Mouse (Mus musculus) hindbrain, embryonic 11.5 days (tissue): ENCODE results near the gene Gpc1. TPM values are rescaled to one million over a fixed set of nuclear protein-coding genes. Genes with fewer than 3 reads are reported as not detected.

ENCODE experiments used
- ATAC-seq: fragments of 200-750 bp; cut with Nextera tagmentation; 2 replicates; pipeline ENCODE4 v1.8.0; 2017; ENCODE audit warnings: mild to moderate bottlenecking, moderate TSS enrichment, moderate library complexity; ENCODE audit not compliant: low FRiP score
- DNase-seq: peaks from one replicate; pipeline ENCODE4 v3.0.0-alpha.2; 2015; ENCODE audit warnings: low spot score
- H3K27ac ChIP-seq: fragments of 300-500 bp; sonication (generic); 2 replicates; pipeline ENCODE4 v1.5.1; 2014; ENCODE audit warnings: mild to moderate bottlenecking, low read depth, low read length
- H3K27me3 ChIP-seq: fragments of 300-500 bp; sonication (generic); 2 replicates; pipeline ENCODE4 v1.6.1; 2014; ENCODE audit warnings: mild to moderate bottlenecking, low read length, moderate library complexity, mixed read lengths; ENCODE audit not compliant: control insufficient read depth, insufficient read depth
- H3K36me3 ChIP-seq: fragments of 300-500 bp; sonication (generic); 2 replicates; pipeline ENCODE4 v1.6.1; 2014; ENCODE audit warnings: mild to moderate bottlenecking, low read length, moderate library complexity, mixed read lengths; ENCODE audit not compliant: control insufficient read depth, insufficient read depth
- H3K4me1 ChIP-seq: fragments of 300-500 bp; sonication (generic); replicated peaks from 2 replicates; pipeline ENCODE4 v1.6.1; 2014; ENCODE audit warnings: low read length, mixed read lengths; ENCODE audit not compliant: control insufficient read depth, insufficient read depth
- H3K4me2 ChIP-seq: fragments of 300-500 bp; sonication (generic); replicated peaks from 2 replicates; pipeline ENCODE4 v1.6.1; 2014; ENCODE audit warnings: mild to moderate bottlenecking, low read depth, low read length
- H3K4me3 ChIP-seq: fragments of 300-500 bp; sonication (generic); 2 replicates; pipeline ENCODE4 v1.5.1; 2014; ENCODE audit warnings: low read depth, low read length
- H3K9ac ChIP-seq: fragments of 300-500 bp; sonication (generic); 2 replicates; pipeline ENCODE4 v1.6.1; 2014; ENCODE audit warnings: low read depth, low read length
- H3K9me3 ChIP-seq: fragments of 300-500 bp; sonication (generic); 2 replicates; pipeline ENCODE4 v1.6.1; 2016; ENCODE audit warnings: low read length; ENCODE audit not compliant: control insufficient read depth
- WGBS: fragments of 180-500 bp; shearing (Covaris S2); extraction: QIAGEN DNeasy Blood & Tissue Kit; methylation state at CpG from one replicate; pipeline ENCODE4 v1.1.7; 2014; 5-methylcytosine and 5-hydroxymethylcytosine counted together
- polyA plus RNA-seq: library from polyadenylated mRNA; unstranded; fragments of >200 nt; fragmentation: Nextera tagmentation; extraction: Ambion mirVana; gene quantifications from 2 replicates; pipeline ENCODE4 v1.2.1, GENCODE M21; 2014

Gpc1 gene
- polyA plus RNA-seq, result 31.1 and 35.9 TPM in 2 replicates

GRCm38 (mm10) chr1:92831188-92832001 lies at the start of gene Gpc1:
Gene Gpc1, plus strand, starts transcription at chr1:92831645.
- Histone ChIP-seq H3K4me1 (peaks cover 7% of the 10 kb centered on the region), H3K27ac (peak within 1 kb of the TSS; percentile 93), H3K9me3 (no peaks in the 10 kb centered on the region), H3K27me3 (no peaks in the 10 kb centered on the region), H3K9ac (peak within 1 kb of the TSS; percentile 97), H3K4me2 (peak within 1 kb of the TSS; percentile 83), H3K4me3 (peak within 1 kb of the TSS; percentile 95), H3K36me3 (0 out of 2 replicates have a peak, but pooled peaks cover 3% of the 10 kb centered on the region)
- peak; percentile 83 for ATAC-seq
- peak; percentile 89 for DNase-seq
- WGBS, result 1% methylated on average over 46 of the region's 99 CpGs

- Histone ChIP-seq H3K9ac (no peak overlapping the region), H3K27me3 (no peaks in the 10 kb centered on the region), H3K36me3 (no peaks in the 10 kb centered on the region), H3K4me2 (no peak overlapping the region), H3K27ac (no peak overlapping the region), H3K4me3 (no peak overlapping the region), H3K4me1 (0 out of 2 replicates have a peak, but pooled peaks cover 3% of the 10 kb centered on the region), H3K9me3 (no peaks in the 10 kb centered on the region)
- ATAC-seq, result no peak
- whole genome bisulfite sequencing, result 77% methylated on average over 4 of the region's 4 CpGs
- DNase-seq, result no peak
Observed at GRCm38 (mm10) chr1:92781862-92782261, 49.6 kb upstream of the Gpc1 start.

GRCm38 (mm10) chr1:92782587-92782986 lies 48.9 kb upstream of the Gpc1 start:
- peak; percentile 27 for DNase-seq

GRCm38 (mm10) chr1:92787221-92787620 lies 44.2 kb upstream of the Gpc1 start:
- ATAC-seq (no peak), DNase-seq (no peak)
- Histone ChIP-seq H3K4me1 (0 out of 2 replicates have a peak, but pooled peaks cover 9% of the 10 kb centered on the region), H3K27me3 (no peaks in the 10 kb centered on the region), H3K4me3 (no peak overlapping the region), H3K9ac (no peak overlapping the region), H3K27ac (no peak overlapping the region), H3K36me3 (no peaks in the 10 kb centered on the region), H3K9me3 (no peaks in the 10 kb centered on the region), H3K4me2 (no peak overlapping the region)
- WGBS, result 70% methylated on average over 8 of the region's 8 CpGs

More at GRCm38 (mm10) chr1:92782587-92782986, 48.9 kb upstream of the Gpc1 start:
- H3K4me1 ChIP-seq, result 0 out of 2 replicates have a peak, but pooled peaks cover 3% of the 10 kb centered on the region
- H3K4me3 ChIP-seq, result no peak overlapping the region
- no peak overlapping the region for H3K27ac ChIP-seq
- no peak overlapping the region for H3K9ac ChIP-seq
- H3K36me3 ChIP-seq, result no peaks in the 10 kb centered on the region
- H3K4me2 ChIP-seq, result no peak overlapping the region
- WGBS, result 47% methylated on average over 6 of the region's 6 CpGs
- no peaks in the 10 kb centered on the region for H3K9me3 ChIP-seq
- H3K27me3 ChIP-seq, result no peaks in the 10 kb centered on the region
- ATAC-seq, result no peak; the same call in 1 of the 2 replicates

- DNase-seq (no peak), ATAC-seq (no peak)
- no peak overlapping the region for H3K9ac ChIP-seq
- no peaks in the 10 kb centered on the region for H3K36me3 ChIP-seq
- H3K9me3 ChIP-seq, result no peaks in the 10 kb centered on the region
- 87% methylated on average over 7 of the region's 7 CpGs for WGBS
- no peaks in the 10 kb centered on the region for H3K27me3 ChIP-seq
- H3K4me1 ChIP-seq, result 0 out of 2 replicates have a peak, but pooled peaks cover 6% of the 10 kb centered on the region
- H3K27ac ChIP-seq, result no peak overlapping the region
- H3K4me2 ChIP-seq, result no peak overlapping the region
- H3K4me3 ChIP-seq, result no peak overlapping the region
Observed at GRCm38 (mm10) chr1:92788049-92788448, 43.4 kb upstream of the Gpc1 start.

- 0 out of 2 replicates have a peak overlapping the region, but pooled peaks have one; percentile 37 for H3K9ac ChIP-seq
- DNase-seq, result no peak
- WGBS, result 25% methylated on average over 7 of the region's 7 CpGs
- no peaks in the 10 kb centered on the region for H3K36me3 ChIP-seq
- H3K4me2 ChIP-seq, result peak overlapping the region; percentile 19; the same call in 1 of the 2 replicates
- no peak overlapping the region for H3K27ac ChIP-seq
- no peak overlapping the region for H3K4me3 ChIP-seq
- peak; percentile 13; the same call in 1 of the 2 replicates for ATAC-seq
- H3K4me1 ChIP-seq, result 0 out of 2 replicates have a peak, but pooled peaks cover 6% of the 10 kb centered on the region
- no peaks in the 10 kb centered on the region for H3K27me3 ChIP-seq
- H3K9me3 ChIP-seq, result no peaks in the 10 kb centered on the region
Observed at GRCm38 (mm10) chr1:92790628-92791027, 40.8 kb upstream of the Gpc1 start.

- Histone ChIP-seq H3K4me1 (0 out of 2 replicates have a peak, but pooled peaks cover 6% of the 10 kb centered on the region), H3K9ac (0 out of 2 replicates have a peak overlapping the region, but pooled peaks have one; percentile 37), H3K4me3 (no peak overlapping the region), H3K27ac (no peak overlapping the region), H3K9me3 (no peaks in the 10 kb centered on the region), H3K4me2 (peak overlapping the region; percentile 19; the same call in 1 of the 2 replicates), H3K27me3 (no peaks in the 10 kb centered on the region), H3K36me3 (no peaks in the 10 kb centered on the region)
- peak; percentile 73 for DNase-seq
- WGBS, result 9% methylated on average over 10 of the region's 10 CpGs
- peak; percentile 80 for ATAC-seq
Observed at GRCm38 (mm10) chr1:92791070-92791831, 40.2 kb upstream of the Gpc1 start.

GRCm38 (mm10) chr1:92793781-92794180 lies 37.7 kb upstream of the Gpc1 start:
- no peak for ATAC-seq
- no peaks in the 10 kb centered on the region for H3K9me3 ChIP-seq
- H3K4me3 ChIP-seq, result no peak overlapping the region
- H3K27ac ChIP-seq, result no peak overlapping the region
- no peak overlapping the region for H3K9ac ChIP-seq
- no peaks in the 10 kb centered on the region for H3K36me3 ChIP-seq
- no peak for DNase-seq
- no peak overlapping the region for H3K4me2 ChIP-seq
- H3K27me3 ChIP-seq, result no peaks in the 10 kb centered on the region
- H3K4me1 ChIP-seq, result 0 out of 2 replicates have a peak, but pooled peaks cover 6% of the 10 kb centered on the region
- WGBS, result 76% methylated on average over 5 of the region's 5 CpGs
